Mouse (Mus musculus) brain, embryonic 14.5 days (tissue): ENCODE results near the gene Aida. TPM values are rescaled to one million over a fixed set of nuclear protein-coding genes. Genes with fewer than 3 reads are reported as not detected.
A peak's percentile ranks its signal among the peaks of the same experiment; 100 is the strongest.

Source experiments
- DNase-seq: peaks from one replicate; pipeline ENCODE4 v3.0.0-alpha.2; 2011; ENCODE audit warnings: low read depth
- CTCF ChIP-seq: fragments of 200-500 bp; IDR thresholded peaks from 2 replicates; pipeline ENCODE4 v1.5.1; 2012; ENCODE audit warnings: inconsistent platforms, mild to moderate bottlenecking, moderate library complexity, borderline replicate concordance; ENCODE audit not compliant: insufficient read depth, insufficient read length; ENCODE audit errors: extremely low read depth
- POLR2A ChIP-seq: fragments of 200-500 bp; IDR thresholded peaks from 2 replicates; pipeline ENCODE4 v1.6.1; 2012; ENCODE audit warnings: mild to moderate bottlenecking, inconsistent platforms, borderline replicate concordance; ENCODE audit not compliant: poor library complexity, insufficient read depth, insufficient read length, severe bottlenecking; ENCODE audit errors: extremely low read depth
- polyA plus RNA-seq: library from polyadenylated mRNA; depleted of rRNA; stranded (reverse); fragments of >200 nt; gene quantifications from 2 replicates; pipeline ENCODE4 v1.2.3, GENCODE M21; 2012; rRNA removed

The Aida gene
- polyA plus RNA-seq = 80.7 and 82.0 TPM in 2 replicates

GRCm38 (mm10) chr1:183296465-183296864 lies at the start of gene Aida:
Gene Aida (plus strand): TSS chr1:183296590.
- no peak for DNase-seq
- no peak for TF ChIP-seq CTCF
- no peak for TF ChIP-seq POLR2A

- TF ChIP-seq CTCF (no peak), POLR2A (no peak)
- DNase-seq = peak; percentile 42
These were observed 48.2 kb upstream of the Aida start for GRCm38 (mm10) chr1:183248144-183248543.

- no peak for DNase-seq
- no peak for TF ChIP-seq POLR2A
- no peak for TF ChIP-seq CTCF
These were observed 45.8 kb upstream of the Aida start for GRCm38 (mm10) chr1:183250612-183251011.

- no peak for DNase-seq
- TF ChIP-seq CTCF = no peak
- TF ChIP-seq POLR2A = no peak
These were observed 44.6 kb upstream of the Aida start for GRCm38 (mm10) chr1:183251818-183252217.

GRCm38 (mm10) chr1:183252574-183252973 lies 43.8 kb upstream of the Aida start:
- DNase-seq = peak; percentile 78
- TF ChIP-seq POLR2A (no peak), CTCF (no peak)

GRCm38 (mm10) chr1:183264145-183265008 lies 32.0 kb upstream of the Aida start:
- no peak for TF ChIP-seq POLR2A
- TF ChIP-seq CTCF = no peak
- peak; percentile 27 for DNase-seq

- DNase-seq = no peak
- TF ChIP-seq POLR2A (no peak), CTCF (no peak)
These were observed 30.4 kb upstream of the Aida start for GRCm38 (mm10) chr1:183265921-183266467.

GRCm38 (mm10) chr1:183267666-183268065 lies 28.7 kb upstream of the Aida start:
- DNase-seq = no peak
- no peak for TF ChIP-seq CTCF
- TF ChIP-seq POLR2A = no peak

GRCm38 (mm10) chr1:183272867-183273818 lies 23.2 kb upstream of the Aida start:
- TF ChIP-seq CTCF (peak; percentile 57; the same call in 1 of the 2 replicates), POLR2A (no peak)
- peak; percentile 80 for DNase-seq

- TF ChIP-seq CTCF (no peak), POLR2A (no peak)
- no peak for DNase-seq
These were observed 22.0 kb upstream of the Aida start for GRCm38 (mm10) chr1:183274385-183274784.

GRCm38 (mm10) chr1:183275763-183276162 lies 20.6 kb upstream of the Aida start:
- TF ChIP-seq CTCF = no peak
- no peak for TF ChIP-seq POLR2A
- DNase-seq = no peak

GRCm38 (mm10) chr1:183288351-183288750 lies 8.0 kb upstream of the Aida start:
- TF ChIP-seq POLR2A = no peak
- TF ChIP-seq CTCF = no peak
- DNase-seq = no peak

- no peak for TF ChIP-seq CTCF
- TF ChIP-seq POLR2A = no peak
- DNase-seq = no peak
These were observed 6.8 kb upstream of the Aida start for GRCm38 (mm10) chr1:183289576-183289975.
